Mouse (Mus musculus) megakaryocyte-erythroid progenitor cell, adult 5 weeks (primary cell): Measurements from ENCODE around the gene Gm13040. TPM values are rescaled to one million over a fixed set of nuclear protein-coding genes. Genes with fewer than 3 reads are reported as not detected.

Experiments
- polyA plus RNA-seq: library from polyadenylated mRNA; stranded (reverse); fragments of >175 nt; gene quantifications from 2 replicates; pipeline ENCODE4 v1.2.3, GENCODE M21; 2012

Gene Gm13040
- polyA plus RNA-seq = not detected in 2 replicates

DNA sequence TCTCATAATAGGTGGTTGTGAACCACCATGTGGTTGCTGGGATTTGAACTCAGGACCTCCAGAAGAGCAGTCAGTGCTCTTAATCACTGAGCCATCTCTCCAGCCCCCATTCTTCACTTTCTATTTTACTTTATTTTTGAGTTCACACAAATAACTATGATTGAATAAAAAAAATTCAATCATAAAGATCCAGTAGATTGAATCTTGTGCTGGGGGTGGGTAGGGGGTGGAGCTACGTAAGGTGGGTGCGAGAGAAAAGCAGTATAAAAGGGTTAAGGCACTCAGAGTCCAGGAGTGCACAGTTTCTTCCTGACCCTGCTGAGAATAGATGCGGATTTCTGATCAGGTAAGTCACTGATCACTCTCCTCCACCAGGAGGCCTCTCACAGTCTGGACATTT, at the start of gene Gm13040:
Gene Gm13040, plus strand, starts transcription at position 301 of the 400 bp plus-strand sequence.

GRCm38 (mm10) chr4:143511043-143511442, 24.7 kb upstream of the Gm13040 start, which contains the start of gene Gm13043:
Gene Gm13043, plus strand, starts transcription at chr4:143511343.

DNA sequence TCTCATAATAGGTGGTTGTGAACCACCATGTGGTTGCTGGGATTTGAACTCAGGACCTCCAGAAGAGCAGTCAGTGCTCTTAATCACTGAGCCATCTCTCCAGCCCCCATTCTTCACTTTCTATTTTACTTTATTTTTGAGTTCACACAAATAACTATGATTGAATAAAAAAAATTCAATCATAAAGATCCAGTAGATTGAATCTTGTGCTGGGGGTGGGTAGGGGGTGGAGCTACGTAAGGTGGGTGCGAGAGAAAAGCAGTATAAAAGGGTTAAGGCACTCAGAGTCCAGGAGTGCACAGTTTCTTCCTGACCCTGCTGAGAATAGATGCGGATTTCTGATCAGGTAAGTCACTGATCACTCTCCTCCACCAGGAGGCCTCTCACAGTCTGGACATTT, 15.6 kb downstream of the Gm13040 start, which contains the start of the genes BC080695 and Gm13057:
Gene BC080695, plus strand, starts transcription at position 301 of the 400 bp plus-strand sequence.
Gene Gm13057, plus strand, starts transcription at position 310 of the 400 bp plus-strand sequence.

Other genes starting within 250 kb of the Gm13040 start
- not detected in 2 replicates for gene Pdpn, start 236.4 kb upstream of the Gm13040 start, polyA plus RNA-seq
- not detected in 2 replicates for gene Lrrc38, start 186.2 kb upstream of the Gm13040 start, polyA plus RNA-seq
- not detected in 2 replicates for gene Pramel1, start 141.5 kb upstream of the Gm13040 start, polyA plus RNA-seq
- gene Pramef8, start 123.5 kb upstream of the Gm13040 start, polyA plus RNA-seq = 0.49 and 0.52 TPM in 2 replicates
- gene Oog4, start 85.6 kb upstream of the Gm13040 start, polyA plus RNA-seq = not detected in 2 replicates
- gene Gm13043, start 24.6 kb upstream of the Gm13040 start, polyA plus RNA-seq = not detected in 2 replicates
- gene BC080695, start 15.7 kb downstream of the Gm13040 start, polyA plus RNA-seq = not detected in 2 replicates
- not detected in 2 replicates for gene Gm13057, start 15.8 kb downstream of the Gm13040 start, polyA plus RNA-seq
- not detected in 2 replicates for gene Gm13083, start 79.0 kb downstream of the Gm13040 start, polyA plus RNA-seq
- gene Gm13088, start 121.3 kb downstream of the Gm13040 start, polyA plus RNA-seq = not detected in 2 replicates
- gene Gm13089, start 166.8 kb downstream of the Gm13040 start, polyA plus RNA-seq = not detected in 2 replicates
- gene Gm13078, start 183.5 kb downstream of the Gm13040 start, polyA plus RNA-seq = not detected in 2 replicates